Mouse (Mus musculus): ENCODE measurements around the gene 6030452D12Rik. TPM values are rescaled to one million over a fixed set of nuclear protein-coding genes. Genes with fewer than 3 reads are reported as not detected.

6030452D12Rik gene
- polyA plus RNA-seq (2012; rRNA removed), result not detected in 2 replicates

- H3K4me1 ChIP-seq (ENCODE audit: control insufficient read depth, insufficient read depth, low read length), result no peaks in the 10 kb centered on the region; the same call in 1 of the 2 replicates
- peak; percentile 8 for DNase-seq
- no peak within 1 kb of the TSS for H3K4me3 ChIP-seq (replicated peaks; ENCODE audit: extremely low read depth, low read depth, low read length)
- TF ChIP-seq POLR2A (IDR thresholded peaks at IDR 0.05; ENCODE audit: borderline replicate concordance, extremely low read depth, low read depth, low read length), result no peak
- 39% methylated on average over 8 of the region's 8 CpGs for WGBS
Measured at GRCm38 (mm10) chr8:106500018-106500685, at the start of gene 6030452D12Rik. Gene 6030452D12Rik, plus strand, starts transcription at chr8:106500522.

DNA sequence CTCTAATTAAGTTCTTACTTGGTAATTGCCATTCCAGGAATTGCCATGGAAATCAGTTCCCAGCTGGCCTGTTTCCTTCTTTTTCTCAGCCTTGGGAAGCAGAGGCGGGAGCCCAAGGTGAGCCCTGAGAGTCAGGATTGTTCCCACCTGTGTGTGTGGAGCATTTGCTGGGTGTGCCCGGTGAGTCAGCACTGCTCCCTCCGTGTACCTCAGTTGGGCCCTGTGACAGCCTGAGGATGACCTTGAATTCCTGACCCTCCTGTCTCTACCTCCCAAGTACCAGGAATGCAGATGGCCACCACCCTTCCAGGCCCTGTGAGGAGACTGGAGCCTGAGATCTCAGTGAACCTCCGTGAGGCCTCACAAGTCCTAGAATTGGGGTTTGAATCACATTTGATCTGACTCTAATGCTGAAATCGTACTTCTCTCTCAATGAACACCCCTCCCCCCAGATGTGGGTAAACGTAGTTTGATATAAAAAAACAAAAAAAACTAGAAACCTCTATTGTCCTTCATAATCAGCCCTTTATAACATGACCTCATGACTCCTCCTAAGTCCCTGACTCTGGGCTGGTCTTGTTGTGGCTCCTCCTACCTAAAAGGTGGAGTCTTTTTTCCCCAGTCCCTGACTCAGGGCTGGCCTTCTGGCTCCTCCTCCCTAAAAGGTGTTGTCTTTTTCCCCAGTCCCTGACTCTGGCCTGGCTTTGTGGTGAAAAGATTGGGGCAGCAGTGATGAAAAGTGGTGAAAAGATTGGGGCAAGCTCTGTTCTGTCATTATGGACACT, 48.8 kb upstream of the 6030452D12Rik start:
- Histone ChIP-seq H3K4me1 (ENCODE audit: control insufficient read depth, insufficient read depth, low read length) (no peaks in the 10 kb centered on the region), H3K4me3 (replicated peaks; ENCODE audit: extremely low read depth, low read depth, low read length) (no peak overlapping the region)
- DNase-seq, result no peak
- TF ChIP-seq CTCF (IDR thresholded peaks at IDR 0.05; ENCODE audit: insufficient read depth, low read length) (no peak), POLR2A (IDR thresholded peaks at IDR 0.05; ENCODE audit: borderline replicate concordance, extremely low read depth, low read depth, low read length) (no peak)
- whole genome bisulfite sequencing, result 70% methylated on average over 6 of the region's 6 CpGs

DNA sequence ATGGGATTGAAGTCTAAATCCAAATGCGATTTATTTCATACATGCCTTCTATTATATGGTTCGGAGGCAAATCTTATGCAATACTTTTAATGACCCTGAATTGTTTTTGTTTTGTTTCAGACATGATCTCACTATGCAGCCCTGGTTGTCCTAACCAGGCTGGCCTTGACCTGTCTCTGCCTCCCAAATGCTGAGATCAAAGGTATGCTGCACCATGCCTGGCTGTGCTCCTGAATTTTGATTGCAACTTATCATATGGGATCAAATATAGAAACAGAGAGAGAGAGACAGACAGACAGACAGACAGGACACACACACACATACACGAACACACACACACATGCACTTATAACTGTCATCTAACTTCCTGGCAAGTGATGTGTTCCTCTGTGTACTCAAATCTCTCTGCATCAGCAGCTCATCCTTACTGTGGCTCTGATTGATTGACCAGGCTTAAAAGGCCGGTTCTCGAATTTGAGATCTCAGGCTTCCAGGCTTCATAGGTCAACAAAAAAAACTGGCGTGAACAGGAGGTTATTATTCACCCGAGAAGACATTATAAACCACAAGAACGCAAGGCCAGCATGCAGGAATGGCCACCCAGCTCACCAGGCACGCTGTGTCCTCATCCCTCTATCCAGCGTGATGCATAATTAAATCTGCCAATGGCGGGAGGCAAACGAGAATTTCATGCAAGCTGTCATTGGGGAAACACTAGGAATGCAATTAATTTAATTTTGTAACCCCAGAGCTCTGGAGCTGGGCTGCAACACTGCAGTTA, 47.4 kb upstream of the 6030452D12Rik start:
- TF ChIP-seq POLR2A (IDR thresholded peaks at IDR 0.05; ENCODE audit: borderline replicate concordance, extremely low read depth, low read depth, low read length) (no peak), CTCF (IDR thresholded peaks at IDR 0.05; ENCODE audit: insufficient read depth, low read length) (no peak)
- H3K4me1 ChIP-seq (ENCODE audit: control insufficient read depth, insufficient read depth, low read length), result no peaks in the 10 kb centered on the region
- WGBS, result 67% methylated on average over 12 of the region's 12 CpGs
- DNase-seq, result no peak
- H3K4me3 ChIP-seq (replicated peaks; ENCODE audit: extremely low read depth, low read depth, low read length), result no peak overlapping the region

DNA sequence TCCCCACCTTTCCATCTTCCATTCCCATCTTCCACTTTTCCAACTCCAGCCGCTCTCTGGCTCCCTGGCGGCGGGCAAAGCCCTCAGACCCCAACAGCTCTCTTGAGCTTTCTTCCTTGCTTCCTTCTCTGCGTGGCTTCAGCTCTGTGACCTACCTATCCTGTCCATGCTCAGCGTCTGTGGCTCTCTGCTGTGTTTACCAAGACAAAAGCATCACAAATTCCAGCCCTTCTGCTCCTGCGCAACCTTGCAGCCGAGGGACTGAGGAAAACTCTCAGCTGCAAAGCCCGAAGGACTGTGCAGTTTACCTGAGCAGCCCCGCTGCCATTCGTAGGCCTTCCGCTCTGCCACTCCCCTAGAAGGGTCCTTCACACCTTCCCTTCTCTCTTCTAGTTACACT, 46.3 kb upstream of the 6030452D12Rik start:
- DNase-seq, result no peak
- Histone ChIP-seq H3K4me1 (ENCODE audit: control insufficient read depth, insufficient read depth, low read length) (no peaks in the 10 kb centered on the region), H3K4me3 (replicated peaks; ENCODE audit: extremely low read depth, low read depth, low read length) (no peak overlapping the region)
- WGBS, result 60% methylated on average over 11 of the region's 11 CpGs
- TF ChIP-seq POLR2A (IDR thresholded peaks at IDR 0.05; ENCODE audit: borderline replicate concordance, extremely low read depth, low read depth, low read length) (no peak), CTCF (IDR thresholded peaks at IDR 0.05; ENCODE audit: insufficient read depth, low read length) (no peak)

- Histone ChIP-seq H3K4me1 (ENCODE audit: control insufficient read depth, insufficient read depth, low read length) (no peaks in the 10 kb centered on the region), H3K4me3 (replicated peaks; ENCODE audit: extremely low read depth, low read depth, low read length) (no peak overlapping the region)
- WGBS, result 56% methylated on average over 5 of the region's 5 CpGs
- TF ChIP-seq POLR2A (IDR thresholded peaks at IDR 0.05; ENCODE audit: borderline replicate concordance, extremely low read depth, low read depth, low read length) (no peak), CTCF (IDR thresholded peaks at IDR 0.05; ENCODE audit: insufficient read depth, low read length) (no peak)
- no peak for DNase-seq
Measured at GRCm38 (mm10) chr8:106462131-106462530, 38.2 kb upstream of the 6030452D12Rik start.

DNA sequence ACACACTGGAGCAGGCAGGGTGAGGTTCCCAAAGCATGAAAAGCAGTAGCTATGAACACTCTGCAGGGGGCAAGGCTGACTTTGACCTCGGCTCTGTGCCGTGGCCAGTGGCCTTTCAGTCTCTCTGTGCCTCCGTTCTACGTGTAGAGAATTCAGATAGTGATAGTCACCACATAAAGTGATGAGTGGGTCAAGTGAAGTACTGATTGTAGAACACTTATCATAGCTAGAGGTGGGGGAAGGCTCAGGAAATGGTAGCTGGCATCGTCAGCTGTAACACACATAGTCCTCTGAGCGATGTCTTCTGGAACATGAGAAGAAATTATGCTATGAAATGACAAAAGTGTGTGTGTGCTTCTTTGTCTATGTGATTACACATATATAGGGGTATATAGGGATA, 36.5 kb upstream of the 6030452D12Rik start:
- TF ChIP-seq CTCF (IDR thresholded peaks at IDR 0.05; ENCODE audit: insufficient read depth, low read length), result no peak
- no peak for TF ChIP-seq POLR2A (IDR thresholded peaks at IDR 0.05; ENCODE audit: borderline replicate concordance, extremely low read depth, low read depth, low read length)
- 78% methylated on average over 6 of the region's 6 CpGs for WGBS
- DNase-seq, result no peak
- no peaks in the 10 kb centered on the region for H3K4me1 ChIP-seq (ENCODE audit: control insufficient read depth, insufficient read depth, low read length)
- no peak overlapping the region for H3K4me3 ChIP-seq (replicated peaks; ENCODE audit: extremely low read depth, low read depth, low read length)

DNA sequence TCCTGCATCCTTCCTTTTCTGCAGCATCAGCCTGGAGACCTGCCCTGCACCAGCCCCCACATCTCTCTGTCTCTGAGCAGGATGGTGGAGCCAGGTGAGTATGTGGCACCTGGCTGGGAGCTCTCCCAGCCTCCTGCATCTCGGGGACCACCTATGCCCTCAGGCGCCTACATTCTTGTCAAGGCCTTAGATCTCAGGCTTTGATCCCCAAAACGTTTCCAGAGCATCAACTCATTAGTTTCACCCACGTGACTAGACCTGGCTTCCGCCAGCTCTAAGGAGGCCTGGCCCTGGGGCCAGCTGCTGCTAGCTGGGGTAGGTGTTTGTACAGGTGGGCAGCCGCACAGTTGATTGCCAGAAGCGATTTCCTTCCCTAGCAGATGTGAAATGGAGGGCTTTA, 30.8 kb upstream of the 6030452D12Rik start:
- no peak for DNase-seq
- H3K4me1 ChIP-seq (ENCODE audit: control insufficient read depth, insufficient read depth, low read length), result no peaks in the 10 kb centered on the region
- WGBS, result 51% methylated on average over 7 of the region's 7 CpGs
- TF ChIP-seq CTCF (IDR thresholded peaks at IDR 0.05; ENCODE audit: insufficient read depth, low read length) (no peak), POLR2A (IDR thresholded peaks at IDR 0.05; ENCODE audit: borderline replicate concordance, extremely low read depth, low read depth, low read length) (no peak)
- no peak overlapping the region for H3K4me3 ChIP-seq (replicated peaks; ENCODE audit: extremely low read depth, low read depth, low read length)

- DNase-seq, result no peak
- 82% methylated on average over 5 of the region's 5 CpGs for WGBS
- TF ChIP-seq CTCF (IDR thresholded peaks at IDR 0.05; ENCODE audit: insufficient read depth, low read length) (no peak), POLR2A (IDR thresholded peaks at IDR 0.05; ENCODE audit: borderline replicate concordance, extremely low read depth, low read depth, low read length) (no peak)
- Histone ChIP-seq H3K4me3 (replicated peaks; ENCODE audit: extremely low read depth, low read depth, low read length) (no peak overlapping the region), H3K4me1 (ENCODE audit: control insufficient read depth, insufficient read depth, low read length) (no peaks in the 10 kb centered on the region)
Measured at GRCm38 (mm10) chr8:106474001-106474400, 26.3 kb upstream of the 6030452D12Rik start.

- H3K4me1 ChIP-seq (ENCODE audit: control insufficient read depth, insufficient read depth, low read length), result peaks cover 7% of the 10 kb centered on the region
Measured at GRCm38 (mm10) chr8:106504241-106504640, 3.9 kb downstream of the 6030452D12Rik start.

More at GRCm38 (mm10) chr8:106504241-106504640, 3.9 kb downstream of the 6030452D12Rik start:
- no peak for TF ChIP-seq POLR2A (IDR thresholded peaks at IDR 0.05; ENCODE audit: borderline replicate concordance, extremely low read depth, low read depth, low read length)
- TF ChIP-seq CTCF (IDR thresholded peaks at IDR 0.05; ENCODE audit: insufficient read depth, low read length), result no peak
- WGBS, result 85% methylated on average over 7 of the region's 7 CpGs
- no peak for DNase-seq
- no peak overlapping the region for H3K4me3 ChIP-seq (replicated peaks; ENCODE audit: extremely low read depth, low read depth, low read length)
